Mouse (Mus musculus) liver, embryonic 12.5 days (tissue): ENCODE measurements at regions not wholly inside any gene's neighbourhood (a gene's known extent, or its start where the extent isn't known, plus 50 kb on each side); places are given as distances from the start of the nearest gene placed in this dataset.

Experiments
- ATAC-seq: fragments of 200-750 bp; cut with Nextera tagmentation; 2 replicates; pipeline ENCODE4 v1.8.0; 2017; ENCODE audit warnings: moderate number of reproducible peaks, mild to moderate bottlenecking, moderate library complexity
- H3K27ac ChIP-seq: fragments of 300-500 bp; sonication (generic); 2 replicates; pipeline ENCODE4 v1.5.1; 2016; ENCODE audit warnings: mild to moderate bottlenecking
- H3K27me3 ChIP-seq: fragments of 300-500 bp; sonication (generic); replicated peaks from 2 replicates; pipeline ENCODE4 v1.6.1; 2016; ENCODE audit warnings: mild to moderate bottlenecking, moderate library complexity
- H3K36me3 ChIP-seq: fragments of 300-500 bp; sonication (generic); 2 replicates; pipeline ENCODE4 v1.6.1; 2016; ENCODE audit warnings: mild to moderate bottlenecking, moderate library complexity
- H3K4me1 ChIP-seq: fragments of 300-500 bp; sonication (generic); 2 replicates; pipeline ENCODE4 v1.6.1; 2016
- H3K4me2 ChIP-seq: fragments of 300-500 bp; sonication (generic); 2 replicates; pipeline ENCODE4 v1.6.1; 2016; ENCODE audit warnings: mild to moderate bottlenecking, moderate library complexity
- H3K4me3 ChIP-seq: fragments of 300-500 bp; sonication (generic); 2 replicates; pipeline ENCODE4 v1.5.1; 2016; ENCODE audit warnings: mild to moderate bottlenecking, moderate library complexity
- H3K9ac ChIP-seq: fragments of 300-500 bp; sonication (generic); 2 replicates; pipeline ENCODE4 v1.6.1; 2016; ENCODE audit warnings: mild to moderate bottlenecking, moderate library complexity
- H3K9me3 ChIP-seq: fragments of 300-500 bp; sonication (generic); replicated peaks from 2 replicates; pipeline ENCODE4 v1.6.1; 2016; ENCODE audit warnings: mild to moderate bottlenecking, moderate library complexity
- WGBS: fragments of 180-500 bp; shearing (Covaris S2); methylation state at CpG from one replicate; pipeline ENCODE4 v1.1.7; 2016; ENCODE audit not compliant: insufficient replicate concordance; 5-methylcytosine and 5-hydroxymethylcytosine counted together

DNA sequence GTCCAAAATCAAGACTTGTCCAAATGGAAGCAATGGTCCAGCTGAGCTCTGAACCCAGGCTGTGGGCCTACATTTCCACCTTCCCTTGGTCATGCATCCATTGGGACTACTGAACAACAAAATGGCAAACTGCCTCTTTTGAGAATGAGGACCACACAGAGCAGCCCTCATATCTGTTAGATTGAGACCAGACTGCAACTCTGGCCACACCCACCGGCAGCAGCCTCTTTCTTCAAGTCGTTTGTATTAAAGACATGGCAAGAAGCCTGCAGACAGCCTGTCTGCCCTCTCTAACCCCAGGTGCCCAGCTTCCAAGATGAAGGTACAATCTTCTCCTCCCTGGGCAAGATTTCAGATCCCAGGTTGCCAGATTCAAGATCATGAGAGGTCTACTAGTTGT, 51.8 kb upstream of the St6galnac3 start:
- peak overlapping the region; percentile 40 for H3K4me2 ChIP-seq
- WGBS, result 15% methylated on average over 2 of the region's 2 CpGs
- peak; percentile 66 for ATAC-seq

DNA sequence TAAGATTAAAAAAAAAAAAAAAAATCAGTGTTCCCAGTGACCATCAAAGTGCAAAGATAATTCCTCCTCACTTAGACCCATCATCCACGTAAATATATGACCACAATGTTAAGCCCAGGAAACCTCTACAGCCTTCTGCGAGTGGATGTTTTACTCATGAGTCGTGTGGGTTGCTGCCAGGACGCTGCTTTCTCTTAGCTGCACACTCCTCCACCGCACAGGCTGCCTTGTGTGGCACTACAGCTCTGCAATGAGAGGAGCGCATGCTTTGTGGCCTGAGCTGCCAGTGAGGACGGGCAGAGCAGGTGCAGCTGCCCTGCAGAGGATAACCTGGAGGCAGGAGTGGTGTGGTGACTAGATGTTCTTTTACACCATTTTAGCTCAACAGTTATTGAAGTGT, 53.4 kb upstream of the St6galnac3 start:
- Histone ChIP-seq H3K9ac (no peak overlapping the region), H3K4me1 (peaks cover 49% of the 10 kb centered on the region), H3K9me3 (no peaks in the 10 kb centered on the region), H3K27ac (no peak overlapping the region), H3K27me3 (0 out of 2 replicates have a peak, but pooled peaks cover 4% of the 10 kb centered on the region), H3K4me3 (no peak overlapping the region), H3K36me3 (no peaks in the 10 kb centered on the region), H3K4me2 (no peak overlapping the region)
- 68% methylated on average over 7 of the region's 7 CpGs for WGBS
- no peak for ATAC-seq

More for the DNA sequence above, 51.8 kb upstream of the St6galnac3 start:
- H3K36me3 ChIP-seq, result no peaks in the 10 kb centered on the region
- H3K9ac ChIP-seq, result peak overlapping the region; percentile 35; the same call in 1 of the 2 replicates
- peak overlapping the region; percentile 18; the same call in 1 of the 2 replicates for H3K27ac ChIP-seq
- peaks cover 39% of the 10 kb centered on the region for H3K4me1 ChIP-seq
- no peaks in the 10 kb centered on the region for H3K9me3 ChIP-seq
- 0 out of 2 replicates have a peak, but pooled peaks cover 3% of the 10 kb centered on the region for H3K27me3 ChIP-seq
- H3K4me3 ChIP-seq, result no peak overlapping the region

DNA sequence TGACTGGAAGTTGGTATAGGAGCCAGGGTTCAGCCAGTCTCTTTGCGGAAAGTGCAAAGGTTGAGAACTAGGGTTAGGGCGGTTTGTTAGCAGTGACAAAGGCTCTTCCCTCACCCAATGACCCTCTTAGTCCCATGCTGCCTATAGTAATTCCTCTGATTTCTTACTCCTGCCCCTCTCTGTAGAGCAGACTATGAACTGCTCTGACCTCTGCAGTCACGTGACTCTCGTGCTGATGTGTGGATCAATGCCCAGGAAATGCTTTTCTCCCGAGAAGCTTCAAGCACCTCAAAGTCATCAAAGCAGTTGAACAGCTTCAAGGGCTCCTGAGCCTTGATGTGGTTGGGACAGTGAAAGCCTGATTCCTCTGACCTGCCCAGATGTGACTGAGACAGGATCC, 57.5 kb upstream of the St6galnac3 start:
- 0 out of 2 replicates have a peak, but pooled peaks cover 4% of the 10 kb centered on the region for H3K27me3 ChIP-seq
- H3K4me2 ChIP-seq, result no peak overlapping the region
- H3K27ac ChIP-seq, result no peak overlapping the region
- WGBS, result 68% methylated on average over 5 of the region's 5 CpGs
- no peaks in the 10 kb centered on the region for H3K9me3 ChIP-seq
- ATAC-seq, result no peak
- H3K4me1 ChIP-seq, result peaks cover 18% of the 10 kb centered on the region
- no peak overlapping the region for H3K4me3 ChIP-seq
- no peak overlapping the region for H3K9ac ChIP-seq
- H3K36me3 ChIP-seq, result no peaks in the 10 kb centered on the region

DNA sequence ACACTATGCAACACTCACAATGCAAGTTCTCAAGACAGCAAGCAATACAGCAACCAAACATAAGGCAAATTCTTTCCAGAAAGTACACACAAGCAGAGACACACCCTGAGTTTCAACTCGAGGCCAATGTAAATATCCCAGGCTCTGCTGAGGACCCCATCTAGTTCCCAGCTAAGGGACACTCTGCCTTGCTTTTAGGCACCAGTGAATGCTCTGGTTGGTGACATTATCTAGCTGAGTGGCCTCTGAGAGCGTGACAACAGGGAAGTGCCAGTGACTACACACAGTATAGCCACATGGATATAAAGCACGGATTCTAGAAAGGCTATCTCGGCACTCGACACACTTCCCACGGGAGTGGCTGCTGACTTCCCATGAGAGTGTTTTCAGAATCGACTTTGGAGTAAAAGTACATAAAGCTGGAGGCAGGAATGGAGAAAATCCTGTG, 58.3 kb upstream of the St6galnac3 start:
- Histone ChIP-seq H3K4me1 (peaks cover 15% of the 10 kb centered on the region; the same call in 1 of the 2 replicates), H3K27ac (no peak overlapping the region), H3K4me3 (no peak overlapping the region), H3K27me3 (0 out of 2 replicates have a peak, but pooled peaks cover 4% of the 10 kb centered on the region), H3K9ac (no peak overlapping the region), H3K9me3 (no peaks in the 10 kb centered on the region), H3K4me2 (no peak overlapping the region), H3K36me3 (no peaks in the 10 kb centered on the region)
- 0 out of 2 replicates have a peak, but pooled peaks have one; percentile 48 for ATAC-seq
- 59% methylated on average over 7 of the region's 7 CpGs for WGBS

DNA sequence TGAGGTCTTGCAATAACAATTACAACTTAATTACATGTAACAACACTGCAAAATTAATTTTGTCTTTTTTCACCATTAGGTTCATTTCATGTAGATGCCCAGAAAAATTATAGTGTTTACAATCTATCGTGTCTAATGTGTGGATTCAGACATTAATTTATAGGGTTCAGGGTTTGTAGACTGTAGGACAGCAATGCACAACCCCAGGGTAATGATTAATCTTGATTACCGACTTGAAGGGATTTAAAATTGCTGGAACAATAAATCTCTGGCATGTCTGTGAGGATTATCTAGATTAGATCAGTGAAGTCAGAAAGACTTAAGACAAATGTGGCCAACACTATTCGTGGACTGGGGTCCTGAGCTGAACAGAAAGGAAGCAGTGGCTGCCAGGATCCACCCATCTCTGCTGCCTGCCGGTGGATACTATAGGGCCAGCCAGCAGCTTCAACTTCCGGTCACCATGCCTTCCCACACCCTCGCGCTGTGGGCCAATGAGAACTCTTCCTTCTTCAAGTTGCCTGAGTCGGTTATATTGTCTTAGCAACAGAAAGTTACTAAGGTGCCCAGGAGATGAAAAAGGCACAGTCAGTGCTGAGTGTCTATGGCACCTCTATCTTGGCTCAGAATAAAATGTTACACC, 59.1 kb upstream of the St6galnac3 start:
- 35% methylated on average over 8 of the region's 8 CpGs for WGBS
- Histone ChIP-seq H3K27ac (no peak overlapping the region), H3K4me1 (peaks cover 21% of the 10 kb centered on the region), H3K27me3 (0 out of 2 replicates have a peak, but pooled peaks cover 4% of the 10 kb centered on the region), H3K4me2 (no peak overlapping the region), H3K36me3 (no peaks in the 10 kb centered on the region), H3K9ac (no peak overlapping the region), H3K4me3 (no peak overlapping the region), H3K9me3 (no peaks in the 10 kb centered on the region)
- ATAC-seq, result no peak

DNA sequence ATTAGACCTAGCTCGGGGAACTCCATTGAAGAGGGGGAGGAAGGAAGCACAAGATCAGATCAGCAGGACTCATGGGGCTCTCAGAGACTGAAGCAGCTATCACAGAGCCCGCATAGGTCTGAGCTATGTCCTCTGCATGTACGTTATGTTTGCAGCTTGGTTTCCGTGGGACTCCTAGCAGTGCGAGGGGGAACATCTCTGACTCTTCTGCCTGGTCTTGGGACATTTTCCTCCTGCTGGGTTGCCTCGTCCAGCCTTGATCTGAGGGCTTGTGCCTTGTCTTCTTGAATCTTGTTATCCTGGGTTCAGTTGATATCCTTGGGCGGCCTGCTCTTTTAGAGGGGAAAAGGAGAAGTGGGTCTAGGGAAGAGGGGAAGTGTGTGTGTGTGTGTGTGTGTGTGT, 53.6 kb upstream of the Asb17 start:
- 14% methylated on average over 7 of the region's 7 CpGs for WGBS
- H3K9me3 ChIP-seq, result no peaks in the 10 kb centered on the region
- no peaks in the 10 kb centered on the region for H3K36me3 ChIP-seq
- no peaks in the 10 kb centered on the region for H3K27me3 ChIP-seq
- peak overlapping the region; percentile 72 for H3K9ac ChIP-seq
- peak overlapping the region; percentile 31; the same call in 1 of the 2 replicates for H3K4me3 ChIP-seq
- peak overlapping the region; percentile 98 for H3K27ac ChIP-seq
- peak overlapping the region; percentile 68 for H3K4me2 ChIP-seq
- no peak for ATAC-seq
- peaks cover 68% of the 10 kb centered on the region for H3K4me1 ChIP-seq

DNA sequence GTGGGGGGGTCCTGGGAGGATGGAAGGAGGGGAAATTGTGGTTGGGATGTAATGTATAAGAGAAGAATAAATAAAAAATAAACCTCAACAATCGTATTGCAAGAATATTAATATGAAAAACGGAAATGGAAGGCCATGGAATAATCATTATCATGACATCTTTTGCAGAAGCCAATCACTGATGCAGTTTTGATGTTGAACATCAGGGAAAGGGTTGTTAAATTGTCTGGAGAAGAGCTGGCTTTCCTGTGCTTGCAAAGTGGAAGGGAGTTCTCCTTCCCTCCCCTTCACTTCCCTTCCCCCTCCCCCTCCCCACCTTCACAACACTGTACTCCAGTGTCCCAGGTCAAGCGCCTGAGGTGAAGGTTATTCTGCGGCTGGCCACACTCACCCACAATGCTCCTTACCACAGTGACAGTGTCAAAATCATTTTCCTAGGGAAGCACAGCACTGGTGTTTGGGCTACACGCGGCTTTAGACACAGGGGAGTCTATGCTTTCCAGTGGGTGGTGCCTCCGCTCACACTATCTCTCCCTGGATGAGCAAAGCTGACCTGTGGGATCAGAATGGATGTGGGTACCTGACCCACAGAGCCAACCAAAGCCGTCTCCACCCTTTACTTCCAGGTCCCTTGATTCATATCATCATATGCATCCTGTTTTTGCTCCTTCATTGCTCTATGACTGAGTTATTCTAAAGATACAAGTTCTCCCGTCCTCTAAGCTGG, 53.0 kb upstream of the Asb17 start:
- H3K4me2 ChIP-seq, result peak overlapping the region; percentile 68
- no peaks in the 10 kb centered on the region for H3K36me3 ChIP-seq
- peaks cover 68% of the 10 kb centered on the region for H3K4me1 ChIP-seq
- WGBS, result 14% methylated on average over 9 of the region's 9 CpGs
- ATAC-seq, result peak; percentile 57
- H3K4me3 ChIP-seq, result peak overlapping the region; percentile 31
- peak overlapping the region; percentile 72 for H3K9ac ChIP-seq
- H3K27me3 ChIP-seq, result no peaks in the 10 kb centered on the region
- peak overlapping the region; percentile 98 for H3K27ac ChIP-seq
- no peaks in the 10 kb centered on the region for H3K9me3 ChIP-seq

DNA sequence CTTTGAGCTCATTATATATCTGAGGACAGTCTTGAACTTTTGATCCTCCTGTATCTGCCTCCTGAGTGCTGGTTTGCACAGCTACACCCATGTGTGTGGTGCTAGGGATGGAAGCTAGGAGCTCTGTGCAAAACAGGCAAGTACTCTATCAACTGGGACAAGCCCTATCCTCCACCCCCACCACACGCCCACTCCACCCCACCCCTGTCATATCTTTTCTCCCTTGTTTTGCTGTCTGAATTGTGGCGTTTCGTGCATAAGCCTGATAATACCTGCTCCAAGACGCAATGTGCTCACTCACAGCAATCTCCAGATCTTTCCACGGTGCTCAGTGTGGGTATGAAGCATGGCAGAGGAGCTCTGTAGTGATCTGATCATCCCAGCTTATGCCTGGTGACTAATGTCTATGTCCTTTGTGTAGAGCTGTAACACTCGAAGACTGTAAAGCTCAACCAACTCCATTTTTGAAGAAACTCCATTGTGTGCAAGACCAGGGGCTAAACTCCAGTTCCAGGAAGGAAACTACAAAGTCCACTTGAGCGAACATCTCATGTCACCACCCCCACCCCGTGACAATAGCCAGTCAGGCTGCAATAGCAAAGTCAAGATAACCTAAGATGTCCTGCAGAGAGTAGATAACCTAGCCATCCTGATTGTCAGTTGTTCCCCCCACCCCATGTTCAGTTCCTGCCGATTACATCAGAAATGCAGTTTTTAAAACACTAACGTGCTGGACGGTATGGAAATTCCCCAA, 52.2 kb upstream of the Asb17 start:
- WGBS, result 10% methylated on average over 11 of the region's 11 CpGs
- H3K27me3 ChIP-seq, result no peaks in the 10 kb centered on the region
- H3K4me3 ChIP-seq, result peak overlapping the region; percentile 31
- H3K4me1 ChIP-seq, result peaks cover 68% of the 10 kb centered on the region
- peak overlapping the region; percentile 72 for H3K9ac ChIP-seq
- peak; percentile 98 for ATAC-seq
- H3K36me3 ChIP-seq, result no peaks in the 10 kb centered on the region
- H3K4me2 ChIP-seq, result peak overlapping the region; percentile 68
- no peaks in the 10 kb centered on the region for H3K9me3 ChIP-seq
- peak overlapping the region; percentile 98 for H3K27ac ChIP-seq

DNA sequence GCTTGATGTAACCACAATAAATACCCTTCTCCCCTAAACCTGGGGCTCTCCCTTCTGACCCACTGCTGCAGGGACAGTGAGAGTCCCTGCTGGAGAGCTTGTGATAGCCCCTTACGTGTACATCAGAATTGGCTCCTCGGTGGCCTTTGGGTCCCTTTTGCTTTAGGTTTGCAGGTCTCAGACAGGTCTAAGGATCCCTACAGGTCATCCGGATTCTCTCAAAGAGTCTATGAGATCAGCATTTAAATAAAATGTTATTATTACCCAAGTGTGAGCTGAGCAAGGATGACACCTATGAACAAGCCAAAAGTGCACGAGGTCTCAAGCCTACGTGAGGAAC, 51.7 kb upstream of the Asb17 start:
- 30% methylated on average over 5 of the region's 5 CpGs for WGBS
- no peak for ATAC-seq
- H3K9me3 ChIP-seq, result no peaks in the 10 kb centered on the region
- no peaks in the 10 kb centered on the region for H3K27me3 ChIP-seq
- H3K4me1 ChIP-seq, result peaks cover 69% of the 10 kb centered on the region
- H3K27ac ChIP-seq, result peak overlapping the region; percentile 98
- H3K4me3 ChIP-seq, result no peak overlapping the region; the same call in 1 of the 2 replicates
- H3K9ac ChIP-seq, result peak overlapping the region; percentile 66
- H3K36me3 ChIP-seq, result no peaks in the 10 kb centered on the region
- peak overlapping the region; percentile 68 for H3K4me2 ChIP-seq
